Mouse (Mus musculus): ENCODE measurements at regions not wholly inside any gene's neighbourhood (a gene's known extent, or its start where the extent isn't known, plus 50 kb on each side); places are given as distances from the start of the nearest gene placed in this dataset.

DNA sequence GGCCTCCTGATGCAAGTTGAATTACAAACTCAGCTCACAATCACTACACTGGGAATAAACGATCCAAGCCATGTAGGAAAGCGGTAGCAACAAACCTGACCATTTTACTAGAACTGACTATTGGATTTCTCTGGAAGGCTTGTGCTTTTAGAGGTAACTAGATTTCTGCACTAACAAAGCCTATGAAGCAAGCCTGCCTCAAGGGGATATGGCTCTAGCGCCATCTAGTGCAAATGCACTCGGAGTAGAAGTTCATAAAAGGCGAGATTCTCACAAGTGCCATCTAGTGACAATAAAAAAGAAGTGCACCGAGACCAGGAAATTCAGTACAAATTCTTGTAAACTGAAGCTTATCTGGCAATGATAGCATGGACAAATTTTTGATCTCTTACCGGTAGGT is 364.9 kb upstream of the Fmr1 start:
- no peaks in the 10 kb centered on the region for H3K36me3 ChIP-seq

More for the DNA sequence above, 364.9 kb upstream of the Fmr1 start:
- Histone ChIP-seq H3K27me3 (ENCODE audit: low read depth, poor library complexity, severe bottlenecking) (no peaks in the 10 kb centered on the region), H3K9me3 (replicated peaks) (no peaks in the 10 kb centered on the region), H3K27ac (replicated peaks) (no peak overlapping the region), H3K4me3 (no peak overlapping the region), H3K4me1 (no peaks in the 10 kb centered on the region)
- 25% methylated on average over 7 of the region's 7 CpGs for WGBS
- DNase-seq (ENCODE audit: low spot score) = peak; percentile 46

Data from midbrain, embryonic 10.5 days (tissue).